Mouse (Mus musculus) adrenal gland, postnatal 4 days (tissue): ENCODE results near the gene 4930579F01Rik. TPM values are rescaled to one million over a fixed set of nuclear protein-coding genes. Genes with fewer than 3 reads are reported as not detected.

Source experiments
- DNase-seq, 2 experiments: peaks; one replicate each; pipeline ENCODE4 v3.0.0; 2021 to 2022; ENCODE audit warnings: low spot score in 2 of 2, mixed read lengths in 2 of 2
- total RNA-seq, 2 experiments: library from RNA; stranded (reverse); gene quantifications; 2 replicates each; pipeline ENCODE4 v1.2.3; 2021

4930579F01Rik gene
- total RNA-seq, 2 experiments from 2014 or later = not detected

GRCm38 (mm10) chr3:138114106-138114505 is 79.5 kb downstream of the 4930579F01Rik start:
- no peak for DNase-seq

Other genes starting within 250 kb of the 4930579F01Rik start
- 10 to 100 TPM; 11.6 to 13.8 TPM for gene Dapp1, start 212.3 kb downstream of the 4930579F01Rik start, total RNA-seq
- gene 1110002E22Rik, start 128.8 kb downstream of the 4930579F01Rik start, total RNA-seq = 1 to 10 TPM; 1.7 to 2.9 TPM
- gene Gm5105, start 126.4 kb downstream of the 4930579F01Rik start, total RNA-seq = under 1 TPM in 1 of 2 experiments, not detected in 1; 0.17 TPM
- 10 to 100 TPM in 1 of 2 experiments, 1 to 10 TPM in 1; 6.6 to 12.5 TPM for gene Trmt10a, start 50.4 kb downstream of the 4930579F01Rik start, total RNA-seq
- gene Mttp, start 48.9 kb downstream of the 4930579F01Rik start, total RNA-seq = 10 to 100 TPM; 11.7 to 21.3 TPM
- gene Adh7, start 23.9 kb upstream of the 4930579F01Rik start, total RNA-seq = 10 to 100 TPM; 22.2 to 29.2 TPM
- gene Adh1, start 67.2 kb upstream of the 4930579F01Rik start, total RNA-seq = 1,000 to 10,000 TPM; 4,514 to 5,007 TPM
- gene Adh6a, start 119.5 kb upstream of the 4930579F01Rik start, total RNA-seq = not detected
- under 1 TPM; 0.48 to 0.73 TPM for gene Adh6b, start 147.9 kb upstream of the 4930579F01Rik start, total RNA-seq
- gene Adh4, start 221.6 kb upstream of the 4930579F01Rik start, total RNA-seq = 1 to 10 TPM in 1 of 2 experiments, under 1 TPM in 1; 0.22 to 1.0 TPM
- 100 to 1,000 TPM; 259 to 303 TPM for gene Adh5, start 249.3 kb upstream of the 4930579F01Rik start, total RNA-seq